Mouse (Mus musculus) urinary bladder, postnatal 25 days (tissue): ENCODE data around the gene Crybb2.

Experiments used
- DNase-seq: peaks from one replicate; pipeline ENCODE4 v3.0.0; 2022; ENCODE audit warnings: low spot score

The Crybb2 gene

GRCm38 (mm10) chr5:113090077-113090690 lies 20.3 kb upstream of the Crybb2 start:
- DNase-seq, result no peak

- DNase-seq, result no peak
Observed at GRCm38 (mm10) chr5:113087465-113087864, 17.5 kb upstream of the Crybb2 start.

- DNase-seq, result no peak
Observed at GRCm38 (mm10) chr5:113086990-113087389, 17.1 kb upstream of the Crybb2 start.

GRCm38 (mm10) chr5:113086439-113086838 lies 16.5 kb upstream of the Crybb2 start:
- no peak for DNase-seq

GRCm38 (mm10) chr5:113085931-113086330 lies 16.0 kb upstream of the Crybb2 start:
- no peak for DNase-seq

- DNase-seq, result no peak
Observed at GRCm38 (mm10) chr5:113084309-113084708, 14.4 kb upstream of the Crybb2 start.

- DNase-seq, result no peak
Observed at GRCm38 (mm10) chr5:113082356-113083168, 12.6 kb upstream of the Crybb2 start.

- DNase-seq, result no peak
Observed at GRCm38 (mm10) chr5:113081439-113081838, 11.5 kb upstream of the Crybb2 start, which contains the start of gene Crybb3. Gene Crybb3 (minus strand): TSS chr5:113081584.

- no peak for DNase-seq
Observed at GRCm38 (mm10) chr5:113081020-113081419, 11.1 kb upstream of the Crybb2 start.

GRCm38 (mm10) chr5:113079783-113080182 lies 9.9 kb upstream of the Crybb2 start:
- no peak for DNase-seq

GRCm38 (mm10) chr5:113078686-113079085 lies 8.8 kb upstream of the Crybb2 start:
- DNase-seq, result no peak

GRCm38 (mm10) chr5:113054308-113054707 lies 15.6 kb downstream of the Crybb2 start:
- DNase-seq, result peak; percentile 77

GRCm38 (mm10) chr5:113050581-113051185 lies 19.2 kb downstream of the Crybb2 start:
- DNase-seq, result no peak

GRCm38 (mm10) chr5:113049876-113050275 lies 20.0 kb downstream of the Crybb2 start:
- no peak for DNase-seq

GRCm38 (mm10) chr5:113045511-113046273 lies 24.2 kb downstream of the Crybb2 start:
- DNase-seq, result no peak

GRCm38 (mm10) chr5:113043531-113043930 lies 26.4 kb downstream of the Crybb2 start:
- no peak for DNase-seq

GRCm38 (mm10) chr5:113041567-113042071 lies 28.3 kb downstream of the Crybb2 start:
- DNase-seq, result no peak

- no peak for DNase-seq
Observed at GRCm38 (mm10) chr5:113040776-113041175, 29.1 kb downstream of the Crybb2 start.

GRCm38 (mm10) chr5:113038601-113039000 lies 31.3 kb downstream of the Crybb2 start:
- DNase-seq, result no peak

GRCm38 (mm10) chr5:113035094-113036047 lies 34.5 kb downstream of the Crybb2 start:
- DNase-seq, result no peak

GRCm38 (mm10) chr5:113031201-113031754 lies 38.6 kb downstream of the Crybb2 start:
- no peak for DNase-seq
